Mouse (Mus musculus): ENCODE data around the gene Plxna2. TPM values are rescaled to one million over a fixed set of nuclear protein-coding genes. Genes with fewer than 3 reads are reported as not detected.

The Plxna2 gene
- polyA plus RNA-seq, 1 experiment from 2014 or later, result 6.3 TPM

DNA sequence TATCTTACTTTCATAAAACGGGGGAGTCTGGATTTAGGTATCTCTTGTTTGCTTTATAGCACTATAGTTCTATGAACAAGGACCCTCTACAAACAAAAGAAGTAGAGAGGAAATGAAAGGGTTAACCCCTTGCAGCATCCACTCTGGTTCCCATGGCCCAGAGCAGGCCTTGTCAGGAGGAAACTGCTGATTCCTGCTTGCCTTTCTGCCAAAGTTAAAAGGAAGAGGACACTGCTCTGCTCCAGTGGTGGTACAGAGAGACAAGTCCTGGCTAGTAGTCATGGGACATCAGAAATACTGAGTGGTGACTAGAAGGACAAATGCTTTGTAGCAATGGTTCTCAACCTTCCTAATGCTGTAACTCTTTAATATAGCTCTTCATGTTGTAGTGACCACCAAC is 27.9 kb downstream of the Plxna2 start:
- H3K4me3 ChIP-seq (replicated peaks), result no peak overlapping the region
- peaks cover 12% of the 10 kb centered on the region for H3K4me1 ChIP-seq
- H3K36me3 ChIP-seq, result peaks cover 29% of the 10 kb centered on the region
- H3K9me3 ChIP-seq (replicated peaks), result no peaks in the 10 kb centered on the region
- H3K27ac ChIP-seq, result no peak overlapping the region
- WGBS, result 88% methylated on average over 1 of the region's 1 CpGs
- H3K4me2 ChIP-seq, result no peak overlapping the region
- ATAC-seq (replicated peaks; ENCODE audit: low FRiP score), result no peak
- H3K27me3 ChIP-seq, result no peaks in the 10 kb centered on the region
- no peak overlapping the region for H3K9ac ChIP-seq

DNA sequence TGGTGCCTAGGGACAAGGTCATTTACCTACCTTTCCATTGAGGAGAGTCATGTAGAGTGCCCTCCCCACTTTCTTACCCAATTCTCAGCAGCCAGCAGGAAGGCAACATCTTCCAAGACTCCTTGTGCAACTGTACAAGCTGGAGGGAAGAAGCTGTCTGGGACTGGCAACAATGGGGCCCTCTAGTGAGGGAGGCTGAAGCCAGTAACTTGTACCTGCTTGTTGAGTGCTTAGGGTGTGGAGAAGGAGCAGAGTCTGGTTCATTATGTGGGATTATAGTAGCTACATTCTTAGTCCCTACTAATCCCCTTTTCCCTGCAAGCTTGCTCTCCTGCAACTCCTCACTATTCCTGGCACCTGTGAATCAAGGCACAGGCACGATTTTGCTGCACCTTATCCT is 32.1 kb downstream of the Plxna2 start:
- Histone ChIP-seq H3K9me3 (replicated peaks) (no peaks in the 10 kb centered on the region), H3K4me1 (no peaks in the 10 kb centered on the region), H3K36me3 (peaks cover 19% of the 10 kb centered on the region; the same call in 1 of the 2 replicates), H3K9ac (no peak overlapping the region), H3K27me3 (no peaks in the 10 kb centered on the region), H3K4me3 (replicated peaks) (no peak overlapping the region), H3K27ac (no peak overlapping the region), H3K4me2 (no peak overlapping the region)
- WGBS, result 48% methylated on average over 1 of the region's 1 CpGs
- no peak for ATAC-seq (replicated peaks; ENCODE audit: low FRiP score)

DNA sequence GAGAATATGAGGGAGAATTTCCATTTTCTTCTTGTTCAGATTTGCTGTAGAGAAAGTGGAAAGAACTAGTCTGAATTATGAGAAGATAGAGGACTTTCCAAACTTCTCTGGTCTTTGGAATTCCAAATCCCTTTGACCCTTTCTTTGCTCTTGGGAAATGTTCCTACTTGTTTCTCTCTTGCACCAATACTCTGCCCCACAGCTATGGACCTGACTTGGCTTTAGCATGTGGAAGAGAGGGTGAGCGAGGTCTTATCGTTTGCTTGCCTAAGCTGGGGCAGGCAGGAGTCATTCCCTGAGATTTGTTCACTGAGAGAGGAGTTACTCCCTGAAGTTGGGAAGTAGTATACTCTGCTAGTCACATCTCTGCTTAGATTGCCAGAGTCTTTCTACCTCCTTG is 32.5 kb downstream of the Plxna2 start:
- Histone ChIP-seq H3K36me3 (0 out of 2 replicates have a peak, but pooled peaks cover 18% of the 10 kb centered on the region), H3K4me3 (replicated peaks) (no peak overlapping the region), H3K4me2 (no peak overlapping the region), H3K27ac (no peak overlapping the region), H3K9ac (no peak overlapping the region), H3K27me3 (no peaks in the 10 kb centered on the region), H3K9me3 (replicated peaks) (no peaks in the 10 kb centered on the region), H3K4me1 (no peaks in the 10 kb centered on the region)
- no peak for ATAC-seq (replicated peaks; ENCODE audit: low FRiP score)
- WGBS, result 89% methylated on average over 2 of the region's 2 CpGs

DNA sequence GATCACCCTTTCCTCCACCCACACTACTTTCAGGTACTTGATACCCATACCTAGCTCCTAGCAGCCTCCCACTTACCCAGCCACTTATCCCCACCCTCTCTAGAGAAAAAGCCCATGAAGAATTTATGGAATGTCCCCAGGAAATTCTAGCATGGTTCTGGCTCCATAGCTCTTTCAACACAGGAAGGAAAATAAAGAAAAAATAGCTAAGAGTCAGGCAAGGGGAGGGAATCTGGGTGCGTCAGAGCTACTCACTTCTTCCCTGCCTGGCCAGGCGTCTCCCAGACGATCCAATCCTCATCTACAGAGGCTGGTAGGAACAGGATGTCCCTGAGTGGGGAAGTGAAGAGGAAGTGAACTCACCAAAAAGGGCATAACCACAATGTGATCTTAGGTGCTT is 34.0 kb downstream of the Plxna2 start:
- H3K4me1 ChIP-seq, result no peaks in the 10 kb centered on the region
- 0 out of 2 replicates have a peak overlapping the region, but pooled peaks have one; percentile 3 for H3K27ac ChIP-seq
- 0 out of 2 replicates have a peak, but pooled peaks have one; percentile 25 for ATAC-seq (replicated peaks; ENCODE audit: low FRiP score)
- no peak overlapping the region for H3K4me3 ChIP-seq (replicated peaks)
- H3K4me2 ChIP-seq, result no peak overlapping the region
- 0 out of 2 replicates have a peak, but pooled peaks cover 18% of the 10 kb centered on the region for H3K36me3 ChIP-seq
- 58% methylated on average over 3 of the region's 3 CpGs for WGBS
- no peaks in the 10 kb centered on the region for H3K9me3 ChIP-seq (replicated peaks)
- no peaks in the 10 kb centered on the region for H3K27me3 ChIP-seq
- no peak overlapping the region for H3K9ac ChIP-seq

DNA sequence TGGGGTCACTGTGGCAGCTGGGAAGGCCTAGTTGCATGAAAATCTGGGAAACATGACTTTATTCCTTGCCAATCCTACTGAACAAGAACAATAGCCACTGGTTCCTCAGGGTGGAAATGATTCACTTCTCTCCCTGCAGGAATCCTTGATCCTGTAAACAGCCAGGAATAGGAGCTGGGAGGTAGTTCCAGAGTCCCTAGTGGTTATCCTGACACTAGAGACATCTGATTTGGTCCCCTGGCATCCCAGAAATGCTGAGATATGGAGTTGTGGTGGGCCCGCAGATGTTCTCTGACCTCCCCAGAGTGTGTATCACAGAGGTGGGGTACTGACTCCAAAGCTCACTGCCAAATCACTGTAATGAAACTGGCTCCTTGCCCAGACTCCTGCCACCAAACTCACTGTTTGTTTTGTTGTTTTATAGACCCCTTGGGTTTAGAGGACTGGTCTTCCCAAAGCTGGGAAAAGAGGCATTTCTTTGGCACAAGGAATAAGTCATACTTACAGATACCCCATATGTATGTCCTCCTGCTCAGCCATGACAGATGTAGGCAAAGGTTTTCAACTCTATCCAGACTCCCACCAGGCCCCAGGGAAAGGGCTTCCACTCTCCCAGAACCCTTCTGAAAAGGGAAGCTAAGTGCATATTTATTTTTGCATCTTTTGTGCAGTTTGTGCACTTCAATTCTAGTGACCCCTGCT is 40.6 kb downstream of the Plxna2 start:
- WGBS, result 54% methylated on average over 1 of the region's 1 CpGs
- Histone ChIP-seq H3K4me1 (peaks cover 25% of the 10 kb centered on the region), H3K9me3 (replicated peaks) (no peaks in the 10 kb centered on the region), H3K4me2 (no peak overlapping the region), H3K36me3 (no peaks in the 10 kb centered on the region), H3K4me3 (replicated peaks) (no peak overlapping the region), H3K9ac (no peak overlapping the region), H3K27ac (peak overlapping the region; percentile 56), H3K27me3 (no peaks in the 10 kb centered on the region)
- no peak for ATAC-seq (replicated peaks; ENCODE audit: low FRiP score)

DNA sequence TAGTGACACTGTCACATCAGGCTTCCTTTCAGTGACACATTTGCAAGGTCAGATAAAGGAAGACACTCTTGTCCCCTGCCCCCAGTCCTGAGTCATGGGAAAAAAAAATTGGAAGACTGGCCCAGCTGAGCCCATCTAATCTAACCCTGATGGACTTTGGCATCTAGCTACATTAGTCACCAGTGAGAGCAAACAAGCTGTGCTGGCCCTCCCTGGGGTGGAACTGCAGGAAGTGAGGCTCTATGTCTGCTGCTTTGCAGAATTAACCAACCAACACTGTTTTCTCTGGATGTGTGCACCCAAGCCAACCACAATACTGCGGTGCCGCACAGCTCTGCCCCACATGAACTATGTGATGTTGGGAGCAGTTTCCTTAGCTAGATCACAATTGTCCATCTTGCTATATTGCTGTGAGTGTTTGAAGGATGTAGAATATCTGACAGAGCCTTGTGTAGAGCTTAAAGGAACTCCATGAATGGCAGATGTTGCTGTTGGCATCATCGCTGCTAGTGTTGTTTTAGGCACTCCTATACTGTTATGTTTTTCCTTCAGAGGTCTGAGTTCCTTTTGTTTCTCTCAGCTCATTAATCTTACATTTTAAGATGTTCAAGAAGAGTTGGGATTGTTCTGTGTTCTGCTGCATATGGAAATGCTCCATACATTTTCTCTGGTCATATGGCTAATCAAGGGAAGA is 42.6 kb downstream of the Plxna2 start:
- Histone ChIP-seq H3K36me3 (no peaks in the 10 kb centered on the region), H3K4me3 (replicated peaks) (no peak overlapping the region), H3K27me3 (no peaks in the 10 kb centered on the region), H3K4me1 (peaks cover 27% of the 10 kb centered on the region), H3K9me3 (replicated peaks) (no peaks in the 10 kb centered on the region), H3K27ac (0 out of 2 replicates have a peak overlapping the region, but pooled peaks have one; percentile 0), H3K4me2 (no peak overlapping the region), H3K9ac (no peak overlapping the region)
- ATAC-seq (replicated peaks; ENCODE audit: low FRiP score), result peak; percentile 29; the same call in 1 of the 2 replicates
- 64% methylated on average over 3 of the region's 3 CpGs for WGBS

DNA sequence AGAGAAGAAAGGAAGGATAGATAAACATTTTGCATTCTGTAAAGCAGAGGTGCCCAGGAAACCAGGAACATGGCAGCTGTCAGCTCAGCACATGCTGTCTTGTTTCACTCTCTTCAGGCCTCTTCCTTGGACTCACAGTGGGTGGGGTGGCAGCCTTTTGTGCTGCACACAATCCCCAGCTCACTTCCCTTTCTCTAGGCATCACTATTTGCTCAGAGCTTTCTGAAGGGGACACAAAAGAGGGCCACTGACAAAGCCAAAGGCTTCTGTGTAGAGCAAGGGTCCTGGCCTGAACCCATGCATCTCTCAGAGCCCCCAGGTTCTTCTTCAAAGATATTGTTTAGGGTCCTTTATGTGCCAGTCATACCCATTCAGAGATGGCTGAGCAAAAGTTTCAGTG is 45.0 kb downstream of the Plxna2 start:
- H3K27ac ChIP-seq, result no peak overlapping the region
- no peaks in the 10 kb centered on the region for H3K36me3 ChIP-seq
- H3K4me1 ChIP-seq, result peaks cover 30% of the 10 kb centered on the region
- H3K27me3 ChIP-seq, result no peaks in the 10 kb centered on the region
- H3K4me3 ChIP-seq (replicated peaks), result no peak overlapping the region
- H3K9ac ChIP-seq, result no peak overlapping the region
- no peak overlapping the region for H3K4me2 ChIP-seq
- no peaks in the 10 kb centered on the region for H3K9me3 ChIP-seq (replicated peaks)
- no peak for ATAC-seq (replicated peaks; ENCODE audit: low FRiP score)

DNA sequence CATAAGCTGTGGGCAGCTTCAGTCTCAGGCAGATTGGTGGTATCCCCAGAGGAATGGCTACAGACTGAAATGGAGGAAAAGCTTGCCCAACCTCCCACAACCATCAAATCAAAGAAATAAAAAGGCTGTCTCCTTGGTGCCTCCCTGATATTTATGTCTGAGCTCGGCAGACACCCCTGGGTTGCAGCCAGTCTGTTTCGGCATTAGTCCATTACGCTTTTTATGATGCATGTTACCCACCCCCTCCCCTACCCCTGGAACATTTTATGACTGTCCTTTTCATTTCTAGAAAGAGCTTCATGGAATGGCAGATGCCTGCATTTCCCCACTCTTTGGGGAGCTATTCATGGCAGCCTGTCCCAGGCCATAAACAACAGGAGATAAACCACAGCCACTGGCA is 47.7 kb downstream of the Plxna2 start:
- Histone ChIP-seq H3K4me2 (no peak overlapping the region), H3K36me3 (no peaks in the 10 kb centered on the region), H3K27ac (no peak overlapping the region), H3K9ac (no peak overlapping the region), H3K4me3 (replicated peaks) (no peak overlapping the region), H3K4me1 (peaks cover 6% of the 10 kb centered on the region; the same call in 1 of the 2 replicates), H3K27me3 (no peaks in the 10 kb centered on the region), H3K9me3 (replicated peaks) (no peaks in the 10 kb centered on the region)
- ATAC-seq (replicated peaks; ENCODE audit: low FRiP score), result no peak
- 38% methylated on average over 3 of the region's 3 CpGs for WGBS

DNA sequence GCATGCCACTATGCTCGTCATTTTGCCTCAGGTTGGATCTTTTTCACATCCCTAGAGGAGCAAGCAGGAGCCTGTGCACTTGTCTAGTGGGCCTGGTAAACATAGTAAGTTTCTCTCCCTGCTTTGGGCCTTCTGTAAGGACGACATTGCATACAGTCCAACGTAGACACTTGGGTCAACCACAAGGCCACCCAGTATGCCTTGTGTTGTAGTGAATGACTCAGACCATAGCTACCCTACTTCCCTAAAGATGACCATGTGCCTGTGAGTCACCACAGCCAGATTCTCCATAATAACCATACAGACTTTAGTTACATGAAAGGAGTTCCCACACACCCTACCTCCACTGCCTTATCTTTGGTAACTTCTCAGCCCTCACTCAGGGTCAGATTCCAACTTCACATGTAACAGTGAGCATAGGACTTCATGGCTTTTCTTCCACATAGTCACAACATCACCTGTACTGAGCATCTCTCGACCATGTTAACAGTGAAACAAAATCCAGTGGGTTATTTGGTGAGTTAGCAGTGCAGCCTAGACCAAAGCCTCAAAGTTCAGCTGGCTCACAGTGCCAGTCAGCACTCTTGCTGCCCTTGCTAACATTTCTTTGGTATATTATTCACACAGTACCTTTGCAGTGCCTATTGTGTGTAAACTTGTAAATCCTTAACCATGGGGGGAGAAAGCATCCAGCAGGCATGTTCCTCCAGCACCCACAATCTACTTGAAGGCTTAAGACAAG is 53.9 kb downstream of the Plxna2 start:
- Histone ChIP-seq H3K27ac (no peak overlapping the region), H3K4me1 (peaks cover 11% of the 10 kb centered on the region; the same call in 1 of the 2 replicates), H3K27me3 (no peaks in the 10 kb centered on the region), H3K4me2 (no peak overlapping the region), H3K9ac (no peak overlapping the region), H3K4me3 (replicated peaks) (no peak overlapping the region), H3K36me3 (no peaks in the 10 kb centered on the region), H3K9me3 (replicated peaks) (no peaks in the 10 kb centered on the region)
- no peak for ATAC-seq (replicated peaks; ENCODE audit: low FRiP score)
- WGBS, result 84% methylated on average over 4 of the region's 4 CpGs

DNA sequence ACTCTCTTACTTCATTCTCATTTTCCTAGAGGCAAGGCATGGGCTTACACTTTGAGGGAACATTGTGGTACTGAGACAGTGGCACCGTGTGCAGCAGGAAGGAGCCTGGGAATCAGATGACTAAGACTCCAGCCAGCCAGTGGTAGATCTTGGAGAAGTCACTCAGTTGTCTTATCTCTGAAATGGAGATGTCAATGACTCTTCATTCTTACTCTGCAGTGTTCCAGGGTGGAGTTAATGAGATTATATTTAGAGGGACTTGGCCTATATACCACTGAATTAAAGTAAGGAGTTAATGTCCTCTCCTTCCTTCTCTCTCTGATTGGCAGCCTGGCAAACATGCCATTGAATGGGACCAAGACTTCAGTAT is 54.5 kb downstream of the Plxna2 start:
- no peak for ATAC-seq (replicated peaks; ENCODE audit: low FRiP score)
- H3K9me3 ChIP-seq (replicated peaks), result no peaks in the 10 kb centered on the region
- no peaks in the 10 kb centered on the region for H3K27me3 ChIP-seq
- H3K4me1 ChIP-seq, result peaks cover 15% of the 10 kb centered on the region
- H3K27ac ChIP-seq, result no peak overlapping the region
- H3K4me3 ChIP-seq (replicated peaks), result no peak overlapping the region
- H3K36me3 ChIP-seq, result no peaks in the 10 kb centered on the region
- H3K4me2 ChIP-seq, result no peak overlapping the region
- H3K9ac ChIP-seq, result no peak overlapping the region
- 83% methylated on average over 1 of the region's 1 CpGs for WGBS

DNA sequence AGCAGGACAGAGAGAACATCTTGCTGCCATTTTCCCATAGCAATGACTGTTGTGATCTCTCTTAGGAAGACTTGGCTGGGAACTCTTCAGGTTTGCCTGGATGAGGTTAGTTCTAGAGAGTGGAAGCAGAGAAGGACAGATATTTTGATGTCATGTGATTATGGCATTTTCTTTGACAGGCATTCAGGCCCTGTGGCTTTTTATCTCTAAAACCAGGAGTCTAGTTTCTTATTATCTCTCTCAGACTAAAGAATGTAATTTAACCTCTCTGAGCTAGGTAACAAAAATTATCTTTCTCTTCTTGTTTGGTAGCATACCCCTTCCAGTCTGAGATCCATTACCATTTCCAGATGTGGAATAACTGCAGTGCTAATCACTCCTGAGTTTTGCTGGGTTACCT is 55.2 kb downstream of the Plxna2 start:
- Histone ChIP-seq H3K36me3 (no peaks in the 10 kb centered on the region), H3K9ac (no peak overlapping the region), H3K27ac (no peak overlapping the region), H3K4me1 (peaks cover 22% of the 10 kb centered on the region), H3K27me3 (no peaks in the 10 kb centered on the region), H3K4me3 (replicated peaks) (no peak overlapping the region), H3K4me2 (no peak overlapping the region), H3K9me3 (replicated peaks) (no peaks in the 10 kb centered on the region)
- ATAC-seq (replicated peaks; ENCODE audit: low FRiP score), result no peak
